Mouse (Mus musculus) erythroblast, embryonic 14.5 days (primary cell): Measurements from ENCODE around the gene Tnfsf12.

Source experiments
- GATA1 ChIP-seq: IDR thresholded peaks from 2 replicates; pipeline ENCODE4 v1.6.1; 2012; ENCODE audit warnings: low read length, inconsistent platforms, mixed read lengths
- TAL1 ChIP-seq: IDR thresholded peaks from 3 replicates; pipeline ENCODE4 v1.6.1; 2012; ENCODE audit warnings: low read length, inconsistent platforms, mixed read lengths

GRCm38 (mm10) chr11:69699595-69699994, 3.9 kb upstream of the Tnfsf12 start:
- TF ChIP-seq GATA1 (no peak), TAL1 (no peak)
